Mouse (Mus musculus) embryonic facial prominence, embryonic 12.5 days (tissue): ENCODE results near the gene Ppp1r3d. TPM values are rescaled to one million over a fixed set of nuclear protein-coding genes. Genes with fewer than 3 reads are reported as not detected.

ENCODE experiments used
- ATAC-seq: fragments of 200-750 bp; cut with Nextera tagmentation; 2 replicates; pipeline ENCODE4 v1.8.0; 2017; ENCODE audit not compliant: insufficient number of reproducible peaks, insufficient read depth, low FRiP score, low TSS enrichment
- H3K27ac ChIP-seq: fragments of 300-500 bp; sonication (generic); 2 replicates; pipeline ENCODE4 v1.5.1; 2016; ENCODE audit warnings: mild to moderate bottlenecking
- H3K27me3 ChIP-seq: fragments of 300-500 bp; sonication (generic); 2 replicates; pipeline ENCODE4 v1.6.1; 2016; ENCODE audit warnings: mild to moderate bottlenecking, moderate library complexity
- H3K36me3 ChIP-seq: fragments of 300-500 bp; sonication (generic); 2 replicates; pipeline ENCODE4 v1.6.1; 2016; ENCODE audit warnings: mild to moderate bottlenecking
- H3K4me1 ChIP-seq: fragments of 300-500 bp; sonication (generic); 2 replicates; pipeline ENCODE4 v1.6.1; 2016
- H3K4me2 ChIP-seq: fragments of 300-500 bp; sonication (generic); replicated peaks from 2 replicates; pipeline ENCODE4 v1.6.1; 2016; ENCODE audit warnings: mild to moderate bottlenecking, moderate library complexity
- H3K4me3 ChIP-seq: fragments of 300-500 bp; sonication (generic); 2 replicates; pipeline ENCODE4 v1.5.1; 2016; ENCODE audit warnings: mild to moderate bottlenecking
- H3K9ac ChIP-seq: fragments of 300-500 bp; sonication (generic); 2 replicates; pipeline ENCODE4 v1.6.1; 2016; ENCODE audit warnings: mild to moderate bottlenecking, moderate library complexity
- H3K9me3 ChIP-seq: fragments of 300-500 bp; sonication (generic); 2 replicates; pipeline ENCODE4 v1.6.1; 2016; ENCODE audit warnings: mild to moderate bottlenecking, moderate library complexity
- WGBS: fragments of 180-500 bp; shearing (Covaris S2); methylation state at CpG from one replicate; pipeline ENCODE4 v1.1.7; 2016; 5-methylcytosine and 5-hydroxymethylcytosine counted together
- polyA plus RNA-seq: library from polyadenylated mRNA; unstranded; fragments of >200 nt; fragmentation: Nextera tagmentation; extraction: Ambion mirVana; gene quantifications from 2 replicates; pipeline ENCODE4 v1.2.1, GENCODE M21; 2016

Ppp1r3d gene
- polyA plus RNA-seq, 1 experiment from 2014 or later = 4.6 TPM

GRCm38 (mm10) chr2:178429426-178429825, 15.2 kb upstream of the Ppp1r3d start:
- WGBS = 87% methylated on average over 6 of the region's 6 CpGs
- Histone ChIP-seq H3K4me3 (no peak overlapping the region), H3K9me3 (no peaks in the 10 kb centered on the region), H3K9ac (no peak overlapping the region), H3K4me1 (peaks cover 11% of the 10 kb centered on the region; the same call in 1 of the 2 replicates), H3K4me2 (no peak overlapping the region), H3K27ac (no peak overlapping the region), H3K36me3 (no peaks in the 10 kb centered on the region), H3K27me3 (0 out of 2 replicates have a peak, but pooled peaks cover 4% of the 10 kb centered on the region)
- no peak for ATAC-seq

GRCm38 (mm10) chr2:178428676-178429075, 14.4 kb upstream of the Ppp1r3d start:
- no peak overlapping the region for H3K4me2 ChIP-seq
- ATAC-seq = no peak
- peaks cover 5% of the 10 kb centered on the region; the same call in 1 of the 2 replicates for H3K4me1 ChIP-seq
- no peaks in the 10 kb centered on the region for H3K36me3 ChIP-seq
- H3K4me3 ChIP-seq = no peak overlapping the region
- H3K9ac ChIP-seq = no peak overlapping the region
- H3K9me3 ChIP-seq = no peaks in the 10 kb centered on the region
- H3K27me3 ChIP-seq = 0 out of 2 replicates have a peak, but pooled peaks cover 4% of the 10 kb centered on the region
- 88% methylated on average over 4 of the region's 4 CpGs for WGBS
- no peak overlapping the region for H3K27ac ChIP-seq

- Histone ChIP-seq H3K36me3 (no peaks in the 10 kb centered on the region), H3K27me3 (0 out of 2 replicates have a peak, but pooled peaks cover 4% of the 10 kb centered on the region), H3K9me3 (no peaks in the 10 kb centered on the region), H3K4me2 (no peak overlapping the region), H3K9ac (no peak overlapping the region), H3K4me1 (peaks cover 4% of the 10 kb centered on the region), H3K27ac (no peak overlapping the region), H3K4me3 (no peak overlapping the region)
- no peak for ATAC-seq
- WGBS = 79% methylated on average over 9 of the region's 9 CpGs
Measured at GRCm38 (mm10) chr2:178428183-178428582, 13.9 kb upstream of the Ppp1r3d start.

DNA sequence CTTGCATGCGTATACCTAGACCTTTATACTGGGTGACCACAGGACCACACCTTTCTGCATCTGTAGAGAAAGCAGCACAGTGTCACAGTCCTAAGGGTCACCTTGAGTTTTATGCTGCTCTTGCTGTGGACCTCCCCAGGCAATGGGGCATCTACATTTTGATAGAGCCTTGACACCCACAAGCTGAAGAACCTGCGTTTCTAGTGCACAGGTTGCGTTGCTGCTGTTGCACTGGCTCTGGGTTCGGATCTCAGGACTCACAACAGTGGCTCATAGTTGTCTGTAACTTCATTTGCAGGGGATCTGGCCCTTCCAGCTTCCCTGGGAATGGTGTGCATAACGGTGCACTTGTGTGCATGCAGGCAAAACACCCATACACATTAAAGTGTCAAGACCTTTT, 12.9 kb upstream of the Ppp1r3d start:
- H3K27ac ChIP-seq = no peak overlapping the region
- H3K4me3 ChIP-seq = no peak overlapping the region
- 87% methylated on average over 5 of the region's 5 CpGs for WGBS
- no peak overlapping the region for H3K9ac ChIP-seq
- H3K9me3 ChIP-seq = no peaks in the 10 kb centered on the region
- 0 out of 2 replicates have a peak, but pooled peaks cover 4% of the 10 kb centered on the region for H3K27me3 ChIP-seq
- no peak overlapping the region for H3K4me2 ChIP-seq
- ATAC-seq = no peak
- H3K36me3 ChIP-seq = no peaks in the 10 kb centered on the region
- H3K4me1 ChIP-seq = peaks cover 14% of the 10 kb centered on the region

GRCm38 (mm10) chr2:178426229-178426628, 12.0 kb upstream of the Ppp1r3d start:
- Histone ChIP-seq H3K4me1 (peaks cover 17% of the 10 kb centered on the region), H3K27ac (no peak overlapping the region), H3K9ac (no peak overlapping the region), H3K36me3 (no peaks in the 10 kb centered on the region), H3K4me2 (no peak overlapping the region), H3K9me3 (no peaks in the 10 kb centered on the region), H3K4me3 (no peak overlapping the region), H3K27me3 (0 out of 2 replicates have a peak, but pooled peaks cover 4% of the 10 kb centered on the region)
- no peak for ATAC-seq
- WGBS = 32% methylated on average over 4 of the region's 4 CpGs

DNA sequence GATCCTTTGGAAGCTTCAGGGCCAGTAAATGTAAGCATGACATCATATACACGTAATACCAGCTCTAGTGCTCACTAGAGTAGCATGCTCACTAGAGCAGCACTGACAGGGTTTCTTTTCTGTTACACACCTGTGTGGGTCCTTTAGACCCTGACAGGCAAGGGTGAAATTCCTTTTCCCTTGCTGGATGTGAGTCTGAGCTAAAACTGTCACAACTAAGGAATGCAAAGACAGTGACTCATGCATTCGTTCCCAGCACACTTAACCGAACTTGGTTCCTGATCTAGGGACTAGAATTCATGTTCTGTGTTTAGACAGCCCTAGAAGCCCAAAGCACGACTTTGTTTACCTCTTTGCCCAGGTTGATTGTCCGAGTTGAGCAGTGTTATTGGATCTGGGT, 9.0 kb upstream of the Ppp1r3d start:
- Histone ChIP-seq H3K9me3 (no peaks in the 10 kb centered on the region), H3K4me1 (peaks cover 17% of the 10 kb centered on the region), H3K9ac (no peak overlapping the region), H3K4me2 (no peak overlapping the region), H3K36me3 (no peaks in the 10 kb centered on the region; the same call in 1 of the 2 replicates), H3K27me3 (0 out of 2 replicates have a peak, but pooled peaks cover 4% of the 10 kb centered on the region), H3K27ac (no peak overlapping the region), H3K4me3 (no peak overlapping the region)
- WGBS = 66% methylated on average over 5 of the region's 5 CpGs
- no peak for ATAC-seq

DNA sequence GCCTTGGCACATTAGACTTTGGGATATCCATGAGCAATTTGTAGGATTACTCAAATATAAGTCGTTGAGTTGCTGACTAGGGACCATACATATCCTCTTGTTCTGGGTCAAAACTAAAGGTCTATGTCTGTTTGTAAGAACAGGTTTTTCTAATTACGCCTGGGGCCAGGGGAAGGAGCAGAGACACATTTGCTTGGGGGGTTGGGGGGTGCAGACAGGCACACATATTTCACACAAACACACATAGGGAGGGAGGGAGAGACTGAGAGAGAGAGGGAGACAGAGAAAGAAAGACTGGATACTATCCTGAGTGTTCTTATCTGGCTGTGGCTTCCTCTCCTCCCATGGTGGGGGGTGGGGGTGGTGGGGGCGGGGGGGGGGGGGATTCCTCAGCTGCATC, 7.9 kb upstream of the Ppp1r3d start:
- Histone ChIP-seq H3K9me3 (no peaks in the 10 kb centered on the region), H3K27me3 (no peaks in the 10 kb centered on the region), H3K9ac (no peak overlapping the region), H3K27ac (peak overlapping the region; percentile 71; the same call in 1 of the 2 replicates), H3K4me1 (peaks cover 17% of the 10 kb centered on the region), H3K4me2 (no peak overlapping the region), H3K36me3 (no peaks in the 10 kb centered on the region; the same call in 1 of the 2 replicates), H3K4me3 (no peak overlapping the region)
- WGBS = 17% methylated on average over 3 of the region's 3 CpGs
- peak; percentile 36; the same call in 1 of the 2 replicates for ATAC-seq

DNA sequence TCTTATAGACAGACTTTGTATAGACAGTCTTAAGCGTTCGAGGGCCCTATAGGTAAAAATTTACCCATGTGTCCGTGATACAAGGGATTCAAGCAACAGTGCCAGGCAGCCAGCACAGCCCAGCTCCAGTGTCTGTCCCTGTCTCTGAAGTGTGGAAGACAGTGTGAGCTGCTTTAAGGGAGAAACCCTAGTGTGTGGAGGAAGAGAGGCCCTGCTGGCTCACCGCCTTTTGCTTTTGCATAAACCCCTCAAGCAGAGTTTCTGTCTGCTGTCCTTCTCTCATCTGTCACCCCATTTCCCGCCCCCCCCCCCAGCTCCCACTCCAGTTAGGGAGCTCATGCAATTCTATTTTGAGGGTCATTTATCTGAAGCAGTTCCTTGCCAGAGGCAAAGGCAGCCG, 7.3 kb upstream of the Ppp1r3d start:
- no peaks in the 10 kb centered on the region for H3K9me3 ChIP-seq
- peaks cover 17% of the 10 kb centered on the region for H3K4me1 ChIP-seq
- peak overlapping the region; percentile 75 for H3K27ac ChIP-seq
- H3K4me2 ChIP-seq = no peak overlapping the region; the same call in 1 of the 2 replicates
- no peak overlapping the region for H3K4me3 ChIP-seq
- H3K27me3 ChIP-seq = no peaks in the 10 kb centered on the region
- no peaks in the 10 kb centered on the region; the same call in 1 of the 2 replicates for H3K36me3 ChIP-seq
- 33% methylated on average over 6 of the region's 6 CpGs for WGBS
- no peak overlapping the region for H3K9ac ChIP-seq
- no peak for ATAC-seq

- no peak for ATAC-seq
- WGBS = 68% methylated on average over 9 of the region's 9 CpGs
- H3K4me2 ChIP-seq = no peak overlapping the region
- H3K27ac ChIP-seq = no peak overlapping the region
- H3K9ac ChIP-seq = no peak overlapping the region
- peaks cover 17% of the 10 kb centered on the region for H3K4me1 ChIP-seq
- H3K27me3 ChIP-seq = no peaks in the 10 kb centered on the region
- H3K9me3 ChIP-seq = no peaks in the 10 kb centered on the region
- H3K4me3 ChIP-seq = no peak overlapping the region
- H3K36me3 ChIP-seq = no peaks in the 10 kb centered on the region; the same call in 1 of the 2 replicates
Measured at GRCm38 (mm10) chr2:178420576-178420975, 6.3 kb upstream of the Ppp1r3d start.

- Histone ChIP-seq H3K9me3 (no peaks in the 10 kb centered on the region), H3K9ac (no peak overlapping the region), H3K27me3 (peaks cover 19% of the 10 kb centered on the region), H3K4me2 (no peak overlapping the region), H3K4me3 (no peak overlapping the region), H3K27ac (no peak overlapping the region), H3K4me1 (peaks cover 21% of the 10 kb centered on the region), H3K36me3 (no peaks in the 10 kb centered on the region; the same call in 1 of the 2 replicates)
- ATAC-seq = no peak
- 74% methylated on average over 4 of the region's 4 CpGs for WGBS
Measured at GRCm38 (mm10) chr2:178416970-178417369, 2.7 kb upstream of the Ppp1r3d start.

- Histone ChIP-seq H3K4me2 (no peak overlapping the region), H3K9me3 (no peaks in the 10 kb centered on the region), H3K27me3 (peaks cover 19% of the 10 kb centered on the region), H3K36me3 (no peaks in the 10 kb centered on the region; the same call in 1 of the 2 replicates), H3K4me1 (peaks cover 17% of the 10 kb centered on the region), H3K4me3 (no peak overlapping the region), H3K27ac (no peak overlapping the region), H3K9ac (no peak overlapping the region)
- ATAC-seq = no peak
- 60% methylated on average over 13 of the region's 13 CpGs for WGBS
Measured at GRCm38 (mm10) chr2:178416427-178416826, 2.2 kb upstream of the Ppp1r3d start.

- ATAC-seq = no peak; the same call in 1 of the 2 replicates
- Histone ChIP-seq H3K36me3 (no peaks in the 10 kb centered on the region; the same call in 1 of the 2 replicates), H3K9ac (no peak overlapping the region; the same call in 1 of the 2 replicates), H3K9me3 (no peaks in the 10 kb centered on the region), H3K4me3 (peak overlapping the region; percentile 75), H3K27me3 (peaks cover 19% of the 10 kb centered on the region), H3K4me1 (peaks cover 16% of the 10 kb centered on the region), H3K27ac (no peak overlapping the region; the same call in 1 of the 2 replicates), H3K4me2 (peak overlapping the region; percentile 99)
- WGBS = 30% methylated on average over 3 of the region's 3 CpGs
Measured at GRCm38 (mm10) chr2:178415150-178415448, 827 bp upstream of the Ppp1r3d start.
